Mouse (Mus musculus): Measurements from ENCODE around the gene 4931406P16Rik. TPM values are rescaled to one million over a fixed set of nuclear protein-coding genes. Genes with fewer than 3 reads are reported as not detected.

Gene 4931406P16Rik
- polyA plus RNA-seq, 1 experiment from 2014 or later, result 25.3 TPM

GRCm38 (mm10) chr7:34321119-34321518, 7.8 kb upstream of the 4931406P16Rik start:
- H3K27ac ChIP-seq (ENCODE audit: low read depth, low read length), result no peak overlapping the region
- ATAC-seq (no peak), DNase-seq (ENCODE audit: low spot score) (no peak)
- no peaks in the 10 kb centered on the region for H3K4me1 ChIP-seq (ENCODE audit: control insufficient read depth, insufficient read depth, low read length)
- H3K36me3 ChIP-seq (ENCODE audit: control insufficient read depth, insufficient read depth, low read length), result no peaks in the 10 kb centered on the region
- no peak overlapping the region for H3K4me2 ChIP-seq (ENCODE audit: low read length)
- no peaks in the 10 kb centered on the region for H3K9me3 ChIP-seq (replicated peaks; ENCODE audit: control insufficient read depth, low read length)
- no peak overlapping the region for H3K4me3 ChIP-seq (ENCODE audit: low read depth, low read length)
- H3K27me3 ChIP-seq (replicated peaks; ENCODE audit: control insufficient read depth, insufficient read depth, low read length), result no peaks in the 10 kb centered on the region
- WGBS, result 83% methylated on average over 5 of the region's 5 CpGs
- H3K9ac ChIP-seq (ENCODE audit: low read length), result no peak overlapping the region

- ATAC-seq (no peak), DNase-seq (ENCODE audit: low spot score) (no peak)
- Histone ChIP-seq H3K9me3 (replicated peaks; ENCODE audit: control insufficient read depth, low read length) (no peaks in the 10 kb centered on the region), H3K4me3 (ENCODE audit: low read depth, low read length) (no peak overlapping the region), H3K4me1 (ENCODE audit: control insufficient read depth, insufficient read depth, low read length) (no peaks in the 10 kb centered on the region), H3K36me3 (ENCODE audit: control insufficient read depth, insufficient read depth, low read length) (no peaks in the 10 kb centered on the region), H3K27ac (ENCODE audit: low read depth, low read length) (no peak overlapping the region), H3K27me3 (replicated peaks; ENCODE audit: control insufficient read depth, insufficient read depth, low read length) (no peaks in the 10 kb centered on the region), H3K4me2 (ENCODE audit: low read length) (no peak overlapping the region), H3K9ac (ENCODE audit: low read length) (no peak overlapping the region)
- 28% methylated on average over 3 of the region's 3 CpGs for WGBS
These were observed 6.6 kb upstream of the 4931406P16Rik start for GRCm38 (mm10) chr7:34319957-34320356.

GRCm38 (mm10) chr7:34319123-34319522, 5.8 kb upstream of the 4931406P16Rik start:
- WGBS, result 100% methylated on average over 2 of the region's 2 CpGs
- DNase-seq (ENCODE audit: low spot score) (no peak), ATAC-seq (no peak)
- no peak overlapping the region for H3K9ac ChIP-seq (ENCODE audit: low read length)
- H3K4me1 ChIP-seq (ENCODE audit: control insufficient read depth, insufficient read depth, low read length), result no peaks in the 10 kb centered on the region
- no peaks in the 10 kb centered on the region for H3K36me3 ChIP-seq (ENCODE audit: control insufficient read depth, insufficient read depth, low read length)
- H3K4me3 ChIP-seq (ENCODE audit: low read depth, low read length), result no peak overlapping the region
- H3K9me3 ChIP-seq (replicated peaks; ENCODE audit: control insufficient read depth, low read length), result no peaks in the 10 kb centered on the region
- no peak overlapping the region for H3K4me2 ChIP-seq (ENCODE audit: low read length)
- no peak overlapping the region for H3K27ac ChIP-seq (ENCODE audit: low read depth, low read length)
- H3K27me3 ChIP-seq (replicated peaks; ENCODE audit: control insufficient read depth, insufficient read depth, low read length), result no peaks in the 10 kb centered on the region

GRCm38 (mm10) chr7:34317901-34318476, 4.6 kb upstream of the 4931406P16Rik start:
- ATAC-seq (no peak), DNase-seq (ENCODE audit: low spot score) (no peak)
- Histone ChIP-seq H3K4me1 (ENCODE audit: control insufficient read depth, insufficient read depth, low read length) (no peaks in the 10 kb centered on the region), H3K36me3 (ENCODE audit: control insufficient read depth, insufficient read depth, low read length) (no peaks in the 10 kb centered on the region), H3K9ac (ENCODE audit: low read length) (no peak overlapping the region), H3K4me2 (ENCODE audit: low read length) (no peak overlapping the region), H3K9me3 (replicated peaks; ENCODE audit: control insufficient read depth, low read length) (no peaks in the 10 kb centered on the region), H3K4me3 (ENCODE audit: low read depth, low read length) (no peak overlapping the region), H3K27ac (ENCODE audit: low read depth, low read length) (no peak overlapping the region), H3K27me3 (replicated peaks; ENCODE audit: control insufficient read depth, insufficient read depth, low read length) (no peaks in the 10 kb centered on the region)
- WGBS, result 69% methylated on average over 7 of the region's 7 CpGs

- no peaks in the 10 kb centered on the region for H3K36me3 ChIP-seq (ENCODE audit: control insufficient read depth, insufficient read depth, low read length)
- no peaks in the 10 kb centered on the region for H3K9me3 ChIP-seq (replicated peaks; ENCODE audit: control insufficient read depth, low read length)
- H3K27me3 ChIP-seq (replicated peaks; ENCODE audit: control insufficient read depth, insufficient read depth, low read length), result no peaks in the 10 kb centered on the region
- peaks cover 5% of the 10 kb centered on the region; the same call in 1 of the 2 replicates for H3K4me1 ChIP-seq (ENCODE audit: control insufficient read depth, insufficient read depth, low read length)
- 0% methylated on average over 37 of the region's 73 CpGs for WGBS
- peak overlapping the region; percentile 89 for H3K4me3 ChIP-seq (ENCODE audit: low read depth, low read length)
- peak overlapping the region; percentile 76 for H3K4me2 ChIP-seq (ENCODE audit: low read length)
- DNase-seq (ENCODE audit: low spot score), result peak; percentile 20
- H3K9ac ChIP-seq (ENCODE audit: low read length), result peak overlapping the region; percentile 93
- H3K27ac ChIP-seq (ENCODE audit: low read depth, low read length), result peak overlapping the region; percentile 87
- ATAC-seq, result peak; percentile 90
These were observed 437 bp downstream of the 4931406P16Rik start for GRCm38 (mm10) chr7:34312786-34313442.

- no peaks in the 10 kb centered on the region for H3K9me3 ChIP-seq (replicated peaks; ENCODE audit: control insufficient read depth, low read length)
- H3K36me3 ChIP-seq (ENCODE audit: control insufficient read depth, insufficient read depth, low read length), result no peaks in the 10 kb centered on the region
- H3K9ac ChIP-seq (ENCODE audit: low read length), result no peak overlapping the region
- peaks cover 5% of the 10 kb centered on the region; the same call in 1 of the 2 replicates for H3K4me1 ChIP-seq (ENCODE audit: control insufficient read depth, insufficient read depth, low read length)
- no peak overlapping the region for H3K27ac ChIP-seq (ENCODE audit: low read depth, low read length)
- DNase-seq (ENCODE audit: low spot score), result no peak
- 92% methylated on average over 5 of the region's 5 CpGs for WGBS
- no peaks in the 10 kb centered on the region for H3K27me3 ChIP-seq (replicated peaks; ENCODE audit: control insufficient read depth, insufficient read depth, low read length)
- ATAC-seq, result no peak
- no peak overlapping the region for H3K4me3 ChIP-seq (ENCODE audit: low read depth, low read length)
- no peak overlapping the region for H3K4me2 ChIP-seq (ENCODE audit: low read length)
These were observed 4.1 kb downstream of the 4931406P16Rik start for GRCm38 (mm10) chr7:34309186-34309764.

GRCm38 (mm10) chr7:34308586-34308985, 4.8 kb downstream of the 4931406P16Rik start:
- Histone ChIP-seq H3K27me3 (replicated peaks; ENCODE audit: control insufficient read depth, insufficient read depth, low read length) (no peaks in the 10 kb centered on the region), H3K9ac (ENCODE audit: low read length) (no peak overlapping the region), H3K4me3 (ENCODE audit: low read depth, low read length) (no peak overlapping the region), H3K4me2 (ENCODE audit: low read length) (no peak overlapping the region), H3K36me3 (ENCODE audit: control insufficient read depth, insufficient read depth, low read length) (no peaks in the 10 kb centered on the region), H3K4me1 (ENCODE audit: control insufficient read depth, insufficient read depth, low read length) (peaks cover 5% of the 10 kb centered on the region; the same call in 1 of the 2 replicates), H3K27ac (ENCODE audit: low read depth, low read length) (no peak overlapping the region), H3K9me3 (replicated peaks; ENCODE audit: control insufficient read depth, low read length) (no peaks in the 10 kb centered on the region)
- ATAC-seq (no peak), DNase-seq (ENCODE audit: low spot score) (no peak)
- WGBS, result 80% methylated on average over 5 of the region's 5 CpGs

- Histone ChIP-seq H3K4me1 (ENCODE audit: control insufficient read depth, insufficient read depth, low read length) (no peaks in the 10 kb centered on the region), H3K27ac (ENCODE audit: low read depth, low read length) (no peak overlapping the region), H3K36me3 (ENCODE audit: control insufficient read depth, insufficient read depth, low read length) (no peaks in the 10 kb centered on the region), H3K4me2 (ENCODE audit: low read length) (no peak overlapping the region), H3K27me3 (replicated peaks; ENCODE audit: control insufficient read depth, insufficient read depth, low read length) (no peaks in the 10 kb centered on the region), H3K9me3 (replicated peaks; ENCODE audit: control insufficient read depth, low read length) (no peaks in the 10 kb centered on the region), H3K4me3 (ENCODE audit: low read depth, low read length) (no peak overlapping the region), H3K9ac (ENCODE audit: low read length) (no peak overlapping the region)
- no peak for ATAC-seq
- 77% methylated on average over 4 of the region's 4 CpGs for WGBS
- no peak for DNase-seq (ENCODE audit: low spot score)
These were observed 7.9 kb downstream of the 4931406P16Rik start for GRCm38 (mm10) chr7:34305454-34305853.

- Histone ChIP-seq H3K27me3 (replicated peaks; ENCODE audit: control insufficient read depth, insufficient read depth, low read length) (no peaks in the 10 kb centered on the region), H3K4me3 (ENCODE audit: low read depth, low read length) (no peak overlapping the region), H3K4me1 (ENCODE audit: control insufficient read depth, insufficient read depth, low read length) (no peaks in the 10 kb centered on the region), H3K4me2 (ENCODE audit: low read length) (no peak overlapping the region), H3K9ac (ENCODE audit: low read length) (no peak overlapping the region), H3K9me3 (replicated peaks; ENCODE audit: control insufficient read depth, low read length) (no peaks in the 10 kb centered on the region), H3K36me3 (ENCODE audit: control insufficient read depth, insufficient read depth, low read length) (no peaks in the 10 kb centered on the region), H3K27ac (ENCODE audit: low read depth, low read length) (no peak overlapping the region)
- 85% methylated on average over 1 of the region's 1 CpGs for WGBS
- DNase-seq (ENCODE audit: low spot score) (no peak), ATAC-seq (no peak)
These were observed 10.7 kb downstream of the 4931406P16Rik start for GRCm38 (mm10) chr7:34302651-34303050.
